Mouse (Mus musculus): Measurements from ENCODE around the gene Nckipsd. TPM values are rescaled to one million over a fixed set of nuclear protein-coding genes. Genes with fewer than 3 reads are reported as not detected.
A peak's percentile ranks its signal among the peaks of the same experiment; 100 is the strongest.

Nckipsd gene
- polyA plus RNA-seq, 1 experiment from 2014 or later = 5.9 TPM

DNA sequence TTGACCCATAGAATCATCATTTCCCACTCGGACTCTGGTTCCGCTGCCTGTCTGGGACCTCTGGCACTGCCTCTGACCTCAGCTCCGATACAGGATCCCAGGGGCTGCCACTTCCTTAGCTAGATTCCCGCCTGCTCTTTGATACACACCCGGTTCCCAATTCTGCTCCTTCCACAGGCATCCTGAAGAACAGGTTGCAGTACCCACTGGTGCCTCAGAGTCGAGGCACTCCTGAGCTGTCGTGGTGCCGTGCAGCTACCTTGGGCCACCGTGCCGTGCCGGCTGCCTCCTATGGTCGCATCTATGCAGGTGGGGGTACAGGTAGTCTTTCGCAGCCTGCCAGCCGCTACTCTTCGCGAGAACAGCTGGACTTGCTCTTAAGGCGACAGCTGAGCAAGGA lies 40.3 kb downstream of the Nckipsd start:
- peaks cover 15% of the 10 kb centered on the region for H3K27me3 ChIP-seq
- no peak overlapping the region for H3K27ac ChIP-seq
- DNase-seq (no peak), ATAC-seq (ENCODE audit: low read depth) (no peak)
- no peak overlapping the region for H3K4me3 ChIP-seq (replicated peaks)
- H3K36me3 ChIP-seq = no peaks in the 10 kb centered on the region
- H3K4me2 ChIP-seq = no peak overlapping the region
- WGBS (ENCODE audit: insufficient replicate concordance) = 58% methylated on average over 17 of the region's 17 CpGs
- H3K9me3 ChIP-seq (replicated peaks) = no peaks in the 10 kb centered on the region
- no peak overlapping the region for H3K9ac ChIP-seq
- H3K4me1 ChIP-seq (replicated peaks) = peaks cover 9% of the 10 kb centered on the region

DNA sequence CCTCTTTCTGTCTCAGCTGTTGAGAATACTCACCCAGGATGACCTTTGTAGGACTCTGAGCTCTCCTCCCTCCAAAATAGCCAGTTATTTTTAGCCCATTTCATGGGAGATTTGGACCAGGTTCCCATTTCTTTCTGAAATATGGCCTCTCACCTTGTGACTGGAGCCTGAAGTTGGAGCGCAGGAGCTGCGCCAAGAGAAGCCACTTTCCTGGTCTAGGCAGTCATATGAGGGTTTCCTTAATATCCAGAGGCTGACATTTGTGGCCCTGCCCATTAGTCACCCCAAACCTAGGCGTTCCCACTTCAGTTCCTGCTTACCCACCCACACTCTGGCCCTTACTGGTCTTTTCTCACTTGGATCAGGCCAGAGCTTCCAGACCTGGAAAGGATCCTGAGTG lies 44.8 kb downstream of the Nckipsd start, which contains the start of gene Slc26a6:
Gene Slc26a6 (plus strand): TSS at position 308 of the 400 bp plus-strand sequence.
- 73% methylated on average over 3 of the region's 3 CpGs for WGBS (ENCODE audit: insufficient replicate concordance)
- Histone ChIP-seq H3K27ac (peak within 1 kb of the TSS; percentile 88), H3K36me3 (0 out of 2 replicates have a peak, but pooled peaks cover 10% of the 10 kb centered on the region), H3K9me3 (replicated peaks) (no peaks in the 10 kb centered on the region), H3K9ac (peak within 1 kb of the TSS; percentile 82), H3K4me3 (replicated peaks) (peak within 1 kb of the TSS; percentile 74), H3K27me3 (peaks cover 4% of the 10 kb centered on the region; the same call in 1 of the 2 replicates), H3K4me1 (replicated peaks) (peaks cover 33% of the 10 kb centered on the region), H3K4me2 (peak within 1 kb of the TSS; percentile 99)
- ATAC-seq (ENCODE audit: low read depth) (no peak), DNase-seq (no peak)

DNA sequence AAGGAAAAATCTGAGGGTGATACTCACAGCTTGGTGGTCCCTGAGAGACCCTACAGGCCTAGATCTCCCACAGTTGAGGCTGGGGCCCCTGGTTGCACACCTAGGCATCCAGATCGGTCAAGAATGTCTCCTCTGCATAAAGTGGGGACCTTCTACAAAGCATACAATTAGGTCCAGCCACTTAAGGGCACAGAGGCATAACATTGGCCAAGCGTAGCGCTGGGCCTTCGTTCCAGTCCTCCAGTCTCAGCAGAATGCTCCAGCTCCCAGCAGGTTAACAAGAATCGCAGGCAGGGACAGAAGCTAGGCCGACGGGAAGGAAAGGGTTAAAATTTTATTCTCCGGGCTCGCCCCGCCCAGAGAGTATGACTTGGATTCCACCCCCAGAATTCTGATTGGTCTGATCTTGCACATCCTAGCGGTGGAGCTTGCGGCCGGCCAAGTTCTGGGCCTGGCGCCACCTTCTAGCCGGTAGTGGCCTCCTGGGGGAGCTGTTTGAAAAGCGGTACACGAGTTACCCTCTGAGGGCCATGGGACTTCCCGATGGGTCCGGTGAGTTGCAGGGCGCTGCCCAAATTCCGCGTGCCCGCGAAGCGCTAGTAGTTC lies 45.6 kb downstream of the Nckipsd start:
- Histone ChIP-seq H3K27me3 (peaks cover 4% of the 10 kb centered on the region; the same call in 1 of the 2 replicates), H3K9ac (peak overlapping the region; percentile 82), H3K4me3 (replicated peaks) (peak overlapping the region; percentile 74), H3K4me1 (replicated peaks) (peaks cover 37% of the 10 kb centered on the region), H3K27ac (peak overlapping the region; percentile 88), H3K36me3 (0 out of 2 replicates have a peak, but pooled peaks cover 10% of the 10 kb centered on the region), H3K4me2 (peak overlapping the region; percentile 99), H3K9me3 (replicated peaks) (no peaks in the 10 kb centered on the region)
- ATAC-seq (ENCODE audit: low read depth) (peak; percentile 91), DNase-seq (peak; percentile 88)
- 3% methylated on average over 25 of the region's 25 CpGs for WGBS (ENCODE audit: insufficient replicate concordance)

DNA sequence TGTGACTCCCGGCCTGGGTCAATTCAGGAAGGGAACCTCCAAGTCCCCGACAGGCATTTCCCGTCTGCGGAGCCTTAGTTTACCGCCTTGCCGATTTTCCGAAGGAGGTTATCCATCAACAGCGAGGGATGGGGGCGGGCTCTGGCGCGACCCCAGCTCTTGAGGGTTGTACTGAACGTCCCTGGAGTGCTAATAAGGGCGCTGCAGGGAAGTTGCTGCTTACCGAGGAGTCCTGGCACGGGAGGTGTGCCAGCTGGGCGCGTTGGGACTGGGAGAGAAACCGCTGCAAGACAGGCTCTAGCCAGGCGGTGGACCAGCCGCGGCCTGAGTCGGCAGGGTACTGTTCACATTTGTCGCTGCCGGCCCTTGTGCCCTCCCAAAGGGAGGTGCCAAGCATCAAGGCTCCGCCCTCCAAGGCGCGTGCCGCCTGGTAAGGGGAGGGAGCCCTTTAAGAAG lies 46.1 kb downstream of the Nckipsd start:
- peaks cover 4% of the 10 kb centered on the region; the same call in 1 of the 2 replicates for H3K27me3 ChIP-seq
- WGBS (ENCODE audit: insufficient replicate concordance) = under 1% methylated on average over 28 of the region's 28 CpGs
- peak overlapping the region; percentile 74 for H3K4me3 ChIP-seq (replicated peaks)

GRCm38 (mm10) chr9:108855335-108855734 lies 47.2 kb downstream of the Nckipsd start:
- Histone ChIP-seq H3K9me3 (replicated peaks) (no peaks in the 10 kb centered on the region), H3K4me3 (replicated peaks) (0 out of 2 replicates have a peak overlapping the region, but pooled peaks have one; percentile 74), H3K27ac (peak overlapping the region; percentile 53), H3K27me3 (no peaks in the 10 kb centered on the region), H3K4me2 (peak overlapping the region; percentile 99), H3K9ac (no peak overlapping the region), H3K36me3 (0 out of 2 replicates have a peak, but pooled peaks cover 12% of the 10 kb centered on the region), H3K4me1 (replicated peaks) (peaks cover 37% of the 10 kb centered on the region)
- ATAC-seq (ENCODE audit: low read depth) = no peak
- no peak for DNase-seq
- 60% methylated on average over 5 of the region's 5 CpGs for WGBS (ENCODE audit: insufficient replicate concordance)

More for the DNA sequence above, 46.1 kb downstream of the Nckipsd start:
- H3K9ac ChIP-seq = peak overlapping the region; percentile 82
- 0 out of 2 replicates have a peak, but pooled peaks cover 10% of the 10 kb centered on the region for H3K36me3 ChIP-seq
- H3K9me3 ChIP-seq (replicated peaks) = no peaks in the 10 kb centered on the region
- DNase-seq (peak; percentile 79), ATAC-seq (ENCODE audit: low read depth) (peak; percentile 81)
- H3K27ac ChIP-seq = peak overlapping the region; percentile 88
- H3K4me2 ChIP-seq = peak overlapping the region; percentile 99
- peaks cover 37% of the 10 kb centered on the region for H3K4me1 ChIP-seq (replicated peaks)

DNA sequence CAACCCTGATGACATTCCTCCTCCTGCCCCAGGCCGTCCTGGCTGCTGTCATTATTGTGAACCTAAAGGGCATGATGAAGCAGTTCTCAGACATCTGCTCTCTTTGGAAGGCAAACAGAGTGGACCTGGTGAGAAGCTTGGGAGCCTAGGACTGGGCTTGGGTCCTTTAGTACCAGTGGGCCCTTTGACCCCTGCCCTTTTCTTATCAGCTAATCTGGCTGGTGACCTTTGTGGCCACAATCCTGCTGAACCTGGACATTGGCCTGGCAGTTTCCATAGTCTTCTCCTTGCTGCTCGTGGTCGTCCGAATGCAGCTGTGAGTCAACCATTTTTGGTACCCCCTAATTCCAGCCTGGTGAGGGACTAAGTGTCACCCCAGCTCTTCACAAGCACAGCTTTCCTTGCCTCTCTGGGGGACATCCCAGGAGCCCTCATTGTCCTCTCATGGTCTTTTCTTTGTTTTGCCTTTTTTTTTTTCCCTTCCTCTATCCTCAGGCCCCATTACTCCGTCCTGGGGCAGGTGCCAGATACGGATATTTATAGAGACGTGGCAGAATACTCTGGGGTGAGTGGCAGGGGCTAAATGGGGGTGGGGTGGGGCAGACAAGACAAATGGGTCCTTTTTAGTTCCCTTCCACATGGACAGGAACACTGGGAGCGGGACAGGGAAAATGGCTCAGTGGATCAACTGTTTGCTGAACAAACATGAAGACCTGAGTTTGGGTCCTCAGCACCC lies 50.8 kb downstream of the Nckipsd start:
- no peak overlapping the region for H3K9ac ChIP-seq
- 68% methylated on average over 8 of the region's 8 CpGs for WGBS (ENCODE audit: insufficient replicate concordance)
- H3K4me1 ChIP-seq (replicated peaks) = peaks cover 24% of the 10 kb centered on the region
- ATAC-seq (ENCODE audit: low read depth) (no peak), DNase-seq (no peak)
- no peaks in the 10 kb centered on the region for H3K9me3 ChIP-seq (replicated peaks)
- no peak overlapping the region for H3K4me3 ChIP-seq (replicated peaks)
- H3K36me3 ChIP-seq = peaks cover 17% of the 10 kb centered on the region; the same call in 1 of the 2 replicates
- no peak overlapping the region for H3K27ac ChIP-seq
- no peak overlapping the region for H3K4me2 ChIP-seq
- no peaks in the 10 kb centered on the region for H3K27me3 ChIP-seq

Small RNA genes within 50 kb of the gene (microRNA-seq; reads per million reads assigned to microRNA genes)
- not detected for gene Gm23156

Other genes with a start within 250 kb of the Nckipsd start
- 153 and 166 TPM in 2 replicates for gene Impdh2, start 248.1 kb upstream of the Nckipsd start, polyA plus RNA-seq (2015; fragmentation: Nextera tagmentation; extraction: Ambion mirVana)
- 27.5 and 35.5 TPM in 2 replicates for gene Ndufaf3, start 240.9 kb upstream of the Nckipsd start, polyA plus RNA-seq (2015; fragmentation: Nextera tagmentation; extraction: Ambion mirVana)
- 40.5 and 43.2 TPM in 2 replicates for gene Dalrd3, start 238.5 kb upstream of the Nckipsd start, polyA plus RNA-seq (2015; fragmentation: Nextera tagmentation; extraction: Ambion mirVana)
- 16.4 and 18.3 TPM in 2 replicates for gene Wdr6, start 229.6 kb upstream of the Nckipsd start, polyA plus RNA-seq (2015; fragmentation: Nextera tagmentation; extraction: Ambion mirVana)
- 0.61 and 0.70 TPM in 2 replicates for gene P4htm, start 210.7 kb upstream of the Nckipsd start, polyA plus RNA-seq (2015; fragmentation: Nextera tagmentation; extraction: Ambion mirVana)
- gene Arih2, start 159.0 kb upstream of the Nckipsd start, polyA plus RNA-seq (2015; fragmentation: Nextera tagmentation; extraction: Ambion mirVana) = 28.6 and 35.1 TPM in 2 replicates
- 25.6 and 26.5 TPM in 2 replicates for gene Slc25a20, start 146.3 kb upstream of the Nckipsd start, polyA plus RNA-seq (2015; fragmentation: Nextera tagmentation; extraction: Ambion mirVana)
- gene Prkar2a, start 119.1 kb upstream of the Nckipsd start, polyA plus RNA-seq (2015; fragmentation: Nextera tagmentation; extraction: Ambion mirVana) = 9.5 and 10.6 TPM in 2 replicates
- gene Ip6k2, start 24.6 kb upstream of the Nckipsd start, polyA plus RNA-seq (2015; fragmentation: Nextera tagmentation; extraction: Ambion mirVana) = 11.5 and 11.6 TPM in 2 replicates
- gene Celsr3, start 18.0 kb downstream of the Nckipsd start, polyA plus RNA-seq (2015; fragmentation: Nextera tagmentation; extraction: Ambion mirVana) = 0.03 TPM in 2 replicates
- gene Slc26a6, start 44.9 kb downstream of the Nckipsd start, polyA plus RNA-seq (2015; fragmentation: Nextera tagmentation; extraction: Ambion mirVana) = 6.7 and 8.6 TPM in 2 replicates
- not detected in 2 replicates for gene Tmem89, start 106.3 kb downstream of the Nckipsd start, polyA plus RNA-seq (2015; fragmentation: Nextera tagmentation; extraction: Ambion mirVana)
- gene Uqcrc1, start 128.3 kb downstream of the Nckipsd start, polyA plus RNA-seq (2015; fragmentation: Nextera tagmentation; extraction: Ambion mirVana) = 354 and 355 TPM in 2 replicates
- gene Col7a1, start 145.2 kb downstream of the Nckipsd start, polyA plus RNA-seq (2015; fragmentation: Nextera tagmentation; extraction: Ambion mirVana) = 0.28 and 0.38 TPM in 2 replicates
- gene Ucn2, start 177.6 kb downstream of the Nckipsd start, polyA plus RNA-seq (2015; fragmentation: Nextera tagmentation; extraction: Ambion mirVana) = not detected in 2 replicates
- gene Pfkfb4, start 183.4 kb downstream of the Nckipsd start, polyA plus RNA-seq (2015; fragmentation: Nextera tagmentation; extraction: Ambion mirVana) = 2.3 and 2.5 TPM in 2 replicates
- gene Shisa5, start 230.2 kb downstream of the Nckipsd start, polyA plus RNA-seq (2015; fragmentation: Nextera tagmentation; extraction: Ambion mirVana) = 20.0 and 21.8 TPM in 2 replicates

All from liver, embryonic 13.5 days (tissue).